Mouse (Mus musculus) lung, postnatal 36 days (tissue): ENCODE measurements around the gene Mapkapk5.
"Not testable (repeated sequence)": the region's sequence is repeated elsewhere in the genome, so short reads cannot be mapped to it uniquely, and the experiment has no call there.

ENCODE experiments used
- DNase-seq: peaks from one replicate; pipeline ENCODE4 v3.0.0; 2022; ENCODE audit warnings: mixed read lengths

Gene Mapkapk5

DNA sequence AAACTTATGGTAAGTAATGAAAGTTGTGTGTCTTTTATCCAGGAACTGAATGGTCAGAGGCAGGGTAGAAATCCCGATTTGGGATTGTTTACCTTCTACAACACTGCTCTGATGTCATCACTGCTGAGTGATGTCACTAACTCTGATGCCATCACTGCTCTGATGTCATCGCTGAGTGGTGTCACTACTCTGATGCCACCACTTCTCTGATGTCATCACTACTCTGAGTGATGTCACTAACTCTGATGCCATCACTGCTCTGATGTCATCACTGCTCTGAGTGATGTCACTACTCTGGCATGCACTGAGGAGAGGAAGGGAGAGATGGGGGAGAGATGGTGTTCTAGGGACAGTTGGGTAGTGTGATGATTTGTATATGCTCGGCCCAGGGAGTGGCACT, 16.7 kb upstream of the Mapkapk5 start:
- no peak for DNase-seq

DNA sequence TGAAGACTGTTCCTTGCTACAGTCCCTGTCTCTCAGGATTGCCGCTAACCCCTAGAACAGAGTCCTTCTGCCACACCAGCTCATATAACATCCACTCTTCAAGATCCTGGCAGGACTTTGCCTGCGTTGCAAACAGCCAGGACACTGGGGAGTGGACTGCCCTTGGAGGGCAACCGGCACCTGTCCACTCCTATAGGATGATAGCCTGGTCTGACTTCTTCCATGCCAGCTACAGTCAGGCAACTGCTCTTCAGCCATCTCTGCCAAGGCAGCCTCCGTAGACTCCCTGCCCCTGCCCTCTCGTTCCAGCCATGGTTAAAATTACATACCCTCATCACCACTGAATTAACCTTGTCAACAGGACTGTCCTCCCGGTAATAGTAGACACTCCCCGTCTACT, 3.5 kb upstream of the Mapkapk5 start:
- no peak for DNase-seq

DNA sequence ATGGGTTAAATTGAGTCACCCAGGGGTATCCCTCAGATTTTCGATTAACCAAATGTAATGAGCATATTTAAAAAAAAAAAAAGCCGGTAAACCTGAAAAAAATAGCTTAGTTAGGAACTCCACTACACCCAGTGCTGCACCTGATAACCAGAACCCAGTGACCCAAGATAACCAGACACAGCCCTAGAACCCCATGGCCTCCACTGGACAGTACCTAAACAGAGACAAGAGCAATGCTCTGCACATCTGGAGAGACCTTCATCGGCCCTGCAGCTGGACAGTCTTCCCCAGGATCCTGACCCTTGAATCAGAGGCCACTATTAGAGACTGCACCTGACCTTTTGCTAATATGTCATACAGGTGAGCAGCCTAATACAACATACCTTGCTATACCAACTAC, 1.4 kb upstream of the Mapkapk5 start:
- no peak for DNase-seq

DNA sequence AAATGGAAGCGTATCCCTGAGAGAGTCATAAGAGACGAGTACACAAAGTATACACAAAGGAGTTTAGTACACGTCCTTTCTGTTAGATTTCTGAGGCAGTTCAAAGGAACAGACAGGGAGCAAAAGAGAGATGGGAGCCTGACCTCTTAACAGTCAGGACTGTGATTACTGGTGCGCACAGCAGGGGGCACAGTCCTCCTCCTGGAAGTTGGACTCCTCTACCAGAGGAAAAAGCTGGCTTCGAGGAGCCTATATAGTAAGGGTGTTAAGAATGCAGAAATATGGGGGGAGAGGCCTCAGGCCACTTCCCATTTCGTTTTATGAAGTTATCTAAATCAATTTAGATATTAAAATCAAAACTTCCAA, 808 bp upstream of the Mapkapk5 start:
- DNase-seq = peak; percentile 75

DNA sequence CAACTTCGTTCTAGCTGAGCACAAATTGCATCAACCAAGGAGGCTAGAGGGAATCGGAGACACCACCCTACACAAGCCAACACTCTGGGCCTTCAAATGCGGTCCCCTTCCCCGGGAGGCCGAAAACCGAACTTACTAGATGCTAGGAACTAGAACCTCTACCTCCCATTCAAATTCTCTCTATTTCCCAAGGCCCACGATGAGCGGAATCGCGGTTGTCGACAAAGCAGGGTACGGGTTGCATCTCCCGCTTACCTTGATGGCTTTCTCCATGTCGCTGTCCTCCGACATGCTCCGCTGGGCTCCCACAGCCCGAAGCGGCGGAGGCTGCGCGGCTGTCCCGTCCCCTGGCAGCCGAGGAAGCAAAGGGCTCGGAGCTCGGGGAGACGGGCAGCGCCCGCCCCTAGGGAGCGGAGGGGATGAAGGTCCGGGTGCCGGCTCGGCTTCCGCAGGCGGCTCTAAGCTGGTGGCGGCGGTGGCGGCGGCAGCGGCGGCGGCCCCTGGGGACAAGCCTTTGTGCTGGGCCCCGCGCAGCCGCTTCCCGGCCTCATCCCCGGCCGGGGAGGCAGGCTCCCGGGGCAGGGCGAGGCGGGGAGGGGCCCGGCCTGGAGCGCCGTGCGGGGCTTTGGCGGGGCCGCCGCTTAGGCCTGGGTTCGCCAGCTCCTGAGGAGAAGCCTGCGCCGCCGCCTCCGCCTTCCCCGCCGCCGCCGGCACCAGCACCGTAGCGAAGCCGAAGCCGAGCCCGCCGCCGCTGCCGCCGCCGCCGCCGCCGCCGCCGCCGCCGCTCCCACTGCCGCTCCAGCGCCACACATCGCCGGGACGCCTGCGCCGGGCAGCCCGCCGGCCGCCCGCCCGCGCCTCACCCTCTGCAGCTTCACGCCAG, 554 bp downstream of the Mapkapk5 start, which contains the start of the genes Adam1a and Gm42878:
Gene Adam1a, minus strand, starts transcription at position 573 of the 883 bp plus-strand sequence.
Gene Gm42878, minus strand, starts transcription at position 573 of the 883 bp plus-strand sequence.
- DNase-seq = peak; percentile 21

DNA sequence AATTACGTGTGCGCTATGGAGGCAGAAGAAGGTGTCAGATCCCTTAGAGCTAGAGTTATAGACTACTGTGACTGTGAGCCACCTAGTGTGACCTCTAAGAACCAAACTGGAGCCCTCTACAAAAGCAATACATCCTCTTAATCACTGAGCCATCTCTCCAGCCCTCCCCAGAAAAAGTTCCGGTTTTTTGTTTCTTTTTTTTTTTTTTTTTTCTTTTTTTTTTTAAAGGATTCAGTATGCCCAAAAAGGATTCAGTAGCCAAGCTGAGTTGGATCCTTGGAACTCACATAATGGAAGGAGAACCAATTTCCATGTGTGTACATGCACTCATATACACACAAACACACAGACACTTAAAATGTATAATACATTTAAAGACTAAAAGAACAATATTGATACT, 2.3 kb downstream of the Mapkapk5 start:
- DNase-seq = no peak

DNA sequence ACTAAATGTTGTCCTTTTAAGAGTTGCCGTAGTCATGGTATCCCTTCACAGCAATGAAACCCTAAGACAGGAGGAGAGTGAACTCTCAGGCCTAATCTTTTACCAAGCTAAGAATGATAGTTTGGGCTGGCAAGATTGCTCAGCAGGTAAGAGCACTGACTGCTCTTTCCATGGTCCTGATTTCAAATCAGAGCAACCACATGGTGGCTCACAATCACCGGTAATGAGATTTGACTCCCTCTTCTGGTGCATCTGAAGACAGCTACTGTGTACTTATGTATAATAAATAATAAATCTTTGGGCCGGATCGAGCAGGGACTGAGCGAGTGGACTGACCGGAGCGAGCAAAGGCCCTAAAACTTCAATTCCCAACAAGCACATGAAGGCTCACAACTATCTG, 4.5 kb downstream of the Mapkapk5 start:
- no peak for DNase-seq

DNA sequence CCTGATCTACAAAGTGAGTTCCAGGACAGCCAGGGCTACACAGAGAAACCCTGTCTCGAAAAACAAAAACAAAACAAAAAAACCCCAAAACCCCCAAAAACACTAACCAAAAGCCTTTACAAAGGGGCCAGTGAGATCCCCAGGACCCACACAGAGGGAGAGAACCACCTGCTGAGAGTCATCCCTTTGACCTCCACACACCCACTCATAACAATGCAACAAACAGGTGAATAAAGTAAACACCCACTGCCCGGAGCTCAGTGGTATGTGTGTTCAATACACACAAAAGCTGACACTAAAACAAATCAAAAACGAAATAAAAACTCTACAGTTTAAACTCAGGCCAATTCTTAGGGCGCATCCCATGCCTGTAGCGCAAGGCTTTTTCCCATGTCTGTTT, 5.6 kb downstream of the Mapkapk5 start:
- DNase-seq = no peak

DNA sequence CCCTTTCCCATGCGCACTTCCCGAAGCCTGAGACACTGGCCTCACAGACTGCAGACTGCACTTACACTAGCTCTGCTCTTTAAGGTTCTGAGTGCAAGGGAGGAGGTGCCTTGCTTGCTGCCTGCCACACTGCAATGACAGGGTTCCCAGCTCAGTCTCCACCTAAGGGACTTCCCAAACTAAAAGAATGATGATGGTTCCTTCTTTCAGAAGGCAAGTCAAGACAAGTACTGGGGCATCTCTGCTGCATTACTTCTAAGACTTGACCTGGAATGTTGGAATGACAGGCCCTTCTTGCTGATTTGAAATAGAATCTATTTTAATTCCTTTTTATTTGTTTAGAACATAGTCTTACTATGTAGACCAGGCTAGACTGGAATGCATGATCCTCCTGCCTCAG, 8.1 kb downstream of the Mapkapk5 start:
- DNase-seq = no peak

DNA sequence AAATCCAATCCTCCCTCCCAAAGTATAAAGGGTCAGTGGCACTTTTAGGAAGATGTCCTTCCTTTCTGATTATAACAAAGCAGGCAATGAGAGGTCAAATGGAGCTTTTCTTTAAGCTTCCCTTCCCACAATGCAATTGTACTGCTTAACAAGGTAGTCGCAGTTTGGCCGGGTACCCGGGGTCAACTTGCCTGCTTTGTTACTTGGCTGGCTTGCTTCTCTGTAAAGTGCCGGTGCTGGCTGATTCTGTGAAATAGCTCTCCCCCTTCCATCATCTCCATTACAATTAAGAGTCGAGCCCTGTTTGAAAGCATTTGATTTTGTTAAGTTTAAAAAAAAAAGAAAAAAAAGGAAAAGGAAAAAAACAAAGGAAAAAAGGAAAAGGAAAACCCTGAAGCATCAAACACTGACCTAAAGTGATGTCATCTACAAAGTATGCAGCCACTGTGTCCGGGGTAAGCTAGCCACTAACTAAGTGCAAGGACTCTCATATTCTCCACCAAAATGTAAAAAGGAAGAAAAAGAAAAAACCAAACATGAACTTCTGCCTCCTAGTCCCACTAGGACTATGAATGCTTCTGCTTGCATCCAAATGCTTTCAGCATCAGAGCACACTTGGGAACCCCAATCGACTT, 8.7 kb downstream of the Mapkapk5 start:
- no peak for DNase-seq

DNA sequence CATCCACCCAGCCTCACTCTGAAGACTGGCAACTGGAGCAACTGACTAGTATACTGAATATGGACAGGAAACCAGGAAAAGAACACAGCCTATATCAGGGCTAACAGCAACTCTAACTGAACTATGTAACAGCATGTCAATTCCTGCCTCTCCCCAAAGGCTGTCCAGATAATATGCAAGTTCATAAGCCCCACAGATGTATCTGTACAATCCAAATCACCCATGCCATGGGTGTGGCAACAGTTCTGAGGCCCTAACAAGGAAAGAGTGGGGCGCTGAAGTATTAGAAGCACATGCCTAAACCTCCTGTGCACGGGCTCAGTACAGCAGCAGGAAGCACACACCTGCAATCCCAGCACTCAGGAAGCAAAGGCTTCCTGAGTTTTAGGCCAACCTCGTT, 10.6 kb downstream of the Mapkapk5 start:
- DNase-seq = no peak

DNA sequence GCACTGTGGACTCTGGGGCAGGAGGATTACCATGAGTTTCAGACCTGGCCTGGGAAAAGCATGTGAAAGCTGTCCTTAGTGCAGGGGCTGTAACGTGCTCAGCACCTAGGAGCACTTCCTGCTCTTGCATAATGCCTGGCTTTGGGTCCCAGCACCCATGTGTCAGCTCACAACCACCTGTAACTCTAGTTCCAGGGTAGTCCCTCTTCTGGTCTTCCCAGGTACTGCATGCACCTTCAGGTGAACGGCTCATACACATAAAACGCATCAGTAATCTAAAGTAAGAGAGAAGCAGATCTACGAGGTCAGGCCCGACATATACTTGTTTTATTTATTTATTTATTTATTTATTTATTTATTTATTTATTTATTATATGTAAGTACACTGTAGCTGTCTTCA, 11.2 kb downstream of the Mapkapk5 start:
- peak; percentile 30 for DNase-seq

DNA sequence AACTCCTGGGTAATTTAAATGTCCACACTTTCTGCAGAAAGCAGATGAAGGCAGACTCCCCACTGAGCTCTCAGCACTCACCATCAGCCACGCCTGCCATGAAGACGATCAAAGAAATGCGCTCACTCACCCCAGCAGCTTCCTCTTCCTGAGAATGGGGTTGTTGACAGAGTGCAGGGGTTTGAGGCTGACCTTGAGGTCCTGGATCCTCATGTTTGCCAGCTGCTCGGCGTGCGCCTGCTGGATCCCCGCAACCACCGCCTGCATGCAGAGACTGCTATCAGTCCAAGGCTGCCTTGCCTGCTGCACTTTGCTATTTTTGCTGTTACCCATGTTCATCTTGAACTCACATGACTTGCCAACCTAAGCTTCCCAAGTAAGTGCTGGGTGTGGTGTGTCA, 18.7 kb downstream of the Mapkapk5 start:
- peak; percentile 26 for DNase-seq

DNA sequence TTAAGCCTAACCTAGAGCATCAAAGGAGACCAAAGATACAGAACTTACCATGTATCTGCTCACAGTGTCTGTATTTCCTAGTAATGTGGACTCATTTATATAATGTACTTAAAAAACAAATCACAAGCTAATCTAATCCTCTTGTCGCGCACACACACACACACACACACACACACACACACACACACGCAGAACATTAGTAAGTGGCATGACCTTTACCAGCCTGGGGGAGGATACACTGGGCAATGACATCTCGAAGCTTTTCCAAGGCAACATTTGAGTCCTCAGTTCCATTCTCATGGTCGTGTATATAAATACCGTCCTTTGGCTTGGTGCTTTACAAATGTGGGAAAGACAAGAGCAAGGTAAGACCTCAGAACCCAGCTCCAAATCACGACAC, 19.2 kb downstream of the Mapkapk5 start:
- DNase-seq = no peak

DNA sequence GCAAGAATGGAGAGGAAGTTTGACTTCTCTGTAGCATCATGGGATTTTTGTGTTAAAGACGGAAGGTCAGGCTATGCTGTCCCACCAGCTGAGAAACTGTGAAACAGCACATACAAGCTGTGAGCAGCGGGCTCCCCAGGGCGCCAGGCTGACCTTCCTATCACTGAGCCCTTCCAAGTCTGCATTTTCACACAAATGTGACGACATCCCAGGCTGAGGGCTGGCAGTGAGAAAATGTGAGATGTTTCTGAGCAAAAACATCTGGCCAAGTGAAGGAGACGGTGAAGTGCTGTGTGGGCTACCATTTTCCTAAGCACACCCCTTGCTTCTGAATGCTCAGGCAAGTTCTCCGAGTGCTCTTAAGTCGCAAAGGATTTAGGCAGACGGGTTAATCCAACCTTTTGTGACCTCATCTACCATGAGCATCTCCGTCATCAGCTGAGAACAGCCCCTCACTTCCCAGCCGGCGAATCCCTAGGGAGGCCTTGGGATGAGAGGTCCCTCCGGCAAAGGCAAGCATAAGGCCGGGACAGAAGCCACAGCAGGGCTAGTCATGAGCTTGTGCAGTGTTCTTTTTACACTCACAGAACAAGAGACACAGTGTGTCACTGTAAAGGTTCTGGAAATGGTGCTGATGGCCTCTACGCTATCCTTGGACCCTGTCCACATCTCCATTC, 19.8 kb downstream of the Mapkapk5 start:
- DNase-seq = peak; percentile 28

DNA sequence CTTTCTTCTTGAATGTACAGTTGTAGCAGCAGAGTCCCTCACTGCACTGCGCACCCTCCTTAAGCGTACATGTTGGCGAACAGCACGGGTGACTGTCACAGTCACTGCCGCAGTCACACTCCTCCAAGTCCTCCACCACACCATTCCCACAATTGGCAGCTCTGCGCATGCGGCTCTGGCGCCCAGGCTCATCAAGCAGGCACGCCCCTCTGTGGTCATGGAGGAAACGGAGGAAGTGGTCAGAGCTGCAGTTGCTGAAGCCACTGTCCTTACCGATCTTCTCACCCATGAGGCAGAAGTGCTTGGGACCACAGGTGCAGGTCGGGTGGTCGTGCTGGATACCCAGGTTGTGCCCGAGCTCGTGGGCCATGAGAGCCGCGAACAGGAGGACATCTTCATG, 25.9 kb downstream of the Mapkapk5 start:
- not testable (repeated sequence) for DNase-seq

DNA sequence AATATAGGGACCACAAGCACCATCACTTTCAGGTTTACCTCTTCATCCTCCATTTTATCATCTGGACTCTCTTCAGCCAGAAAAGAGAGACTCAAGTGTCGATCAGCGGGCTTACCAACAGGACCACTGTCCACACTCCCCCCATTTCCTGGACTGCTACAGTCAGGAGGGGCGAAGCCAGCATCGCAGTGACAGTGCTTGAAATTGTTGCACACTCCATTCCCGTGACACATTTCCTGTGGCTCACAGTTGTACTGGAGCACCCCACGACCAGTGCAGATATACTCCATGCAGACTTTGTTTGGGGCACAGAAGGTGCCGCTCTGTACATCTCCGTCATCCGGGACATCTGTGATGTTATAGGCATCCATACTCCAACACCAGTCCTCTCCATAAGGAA, 26.7 kb downstream of the Mapkapk5 start:
- no peak for DNase-seq

DNA sequence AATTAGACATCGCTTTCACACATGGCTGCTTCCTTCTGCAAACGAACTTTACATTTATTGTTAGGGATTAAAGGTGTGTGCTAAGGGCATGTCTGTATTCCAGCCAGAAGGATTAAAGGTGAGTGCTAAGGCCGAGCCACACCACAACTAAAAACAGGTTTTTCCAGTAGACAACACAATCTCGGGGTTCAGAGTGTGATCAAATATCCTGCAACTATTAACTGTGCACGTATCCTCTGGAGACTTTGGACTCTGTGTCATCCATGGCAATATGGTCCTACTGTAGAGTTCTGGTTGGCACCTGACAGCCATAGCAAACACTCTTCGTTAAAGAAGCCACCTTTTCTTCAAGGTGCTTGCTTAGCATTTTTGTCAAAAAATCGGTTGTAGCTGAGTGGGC, 35.7 kb downstream of the Mapkapk5 start:
- no peak for DNase-seq

DNA sequence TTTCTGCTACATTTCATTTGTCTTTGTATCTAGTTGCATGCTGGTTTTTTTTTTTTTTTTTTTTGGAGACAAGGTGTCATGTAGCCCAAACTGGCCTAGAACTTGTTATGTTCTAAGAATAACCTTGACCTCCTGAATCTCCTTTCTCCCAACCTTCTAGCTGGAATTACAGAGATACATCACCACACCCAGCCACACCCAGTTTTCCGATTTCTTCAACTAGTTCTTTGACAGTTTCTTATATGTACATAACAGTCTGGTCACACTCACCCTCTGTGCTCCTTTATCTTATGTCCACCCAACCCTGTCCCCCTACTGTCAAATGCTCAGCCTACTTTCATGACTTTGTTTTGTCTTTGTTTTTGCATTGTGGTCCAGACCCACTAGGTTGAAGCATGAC, 38.9 kb downstream of the Mapkapk5 start:
- no peak for DNase-seq

DNA sequence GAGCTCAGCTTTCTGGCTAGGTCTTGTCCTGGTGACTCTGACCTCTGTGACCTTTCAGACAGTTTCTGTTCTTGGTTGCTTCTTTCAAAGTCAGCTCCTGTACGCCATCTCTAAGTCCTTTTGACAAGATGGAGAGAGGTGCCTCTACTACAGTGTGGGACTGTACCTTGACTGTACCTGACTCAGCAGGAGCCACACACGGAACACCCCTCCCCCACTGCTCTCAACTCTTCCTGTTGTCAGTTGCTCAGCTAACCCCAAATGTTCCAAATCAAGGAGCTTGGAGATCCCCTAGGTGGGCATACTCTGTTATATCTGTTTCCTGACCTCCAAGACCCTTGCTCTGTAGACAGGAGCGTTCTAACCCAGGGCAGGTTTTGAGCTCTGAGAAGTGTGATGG, 42.5 kb downstream of the Mapkapk5 start, which contains the start of gene Adam1b:
Gene Adam1b, minus strand, starts transcription at position 205 of the 400 bp plus-strand sequence.
- DNase-seq = no peak

DNA sequence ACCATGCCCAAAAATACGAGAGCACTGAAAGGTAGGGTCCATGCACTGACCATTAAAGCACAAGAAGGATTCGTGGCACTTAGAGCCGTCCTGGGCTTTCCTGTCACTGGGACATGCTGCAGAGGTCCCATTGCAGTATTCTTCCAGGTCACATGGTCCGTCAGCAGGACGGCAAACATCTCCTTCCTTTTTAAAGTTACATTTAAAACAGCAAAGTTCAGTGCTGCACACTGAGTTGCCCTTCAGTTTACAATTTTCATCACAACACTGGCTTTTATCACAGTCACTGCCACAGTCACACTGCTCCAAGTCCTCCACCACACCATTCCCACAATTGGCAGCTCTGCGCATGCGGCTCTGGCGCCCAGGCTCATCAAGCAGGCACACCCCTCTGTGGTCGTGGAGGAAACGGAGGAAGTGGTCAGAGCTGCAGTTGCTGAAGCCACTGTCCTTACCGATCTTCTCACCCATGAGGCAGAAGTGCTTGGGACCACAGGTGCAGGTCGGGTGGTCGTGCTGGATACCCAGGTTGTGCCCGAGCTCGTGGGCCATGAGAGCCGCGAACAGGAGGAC, 44.2 kb downstream of the Mapkapk5 start:
- peak; percentile 23 for DNase-seq

DNA sequence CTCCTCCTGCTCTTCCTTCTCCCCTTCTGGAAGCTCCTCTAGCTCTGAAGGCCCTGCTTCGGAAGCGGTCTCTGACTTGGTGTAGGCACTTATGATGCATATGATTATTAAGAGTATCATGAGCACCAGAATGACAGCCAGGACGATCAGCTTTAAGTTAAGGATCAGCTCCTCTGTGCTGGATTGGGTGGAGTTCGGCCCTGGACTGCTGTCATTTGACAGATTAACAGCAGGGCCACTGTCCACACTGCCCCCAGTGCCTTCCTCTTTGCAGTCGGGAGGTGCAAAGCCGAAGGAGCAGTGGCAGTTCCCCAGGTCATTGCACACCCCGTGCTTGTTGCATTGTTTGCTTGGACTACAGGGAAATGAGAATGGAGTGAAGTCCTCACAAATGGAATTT, 45.0 kb downstream of the Mapkapk5 start:
- DNase-seq = no peak

DNA sequence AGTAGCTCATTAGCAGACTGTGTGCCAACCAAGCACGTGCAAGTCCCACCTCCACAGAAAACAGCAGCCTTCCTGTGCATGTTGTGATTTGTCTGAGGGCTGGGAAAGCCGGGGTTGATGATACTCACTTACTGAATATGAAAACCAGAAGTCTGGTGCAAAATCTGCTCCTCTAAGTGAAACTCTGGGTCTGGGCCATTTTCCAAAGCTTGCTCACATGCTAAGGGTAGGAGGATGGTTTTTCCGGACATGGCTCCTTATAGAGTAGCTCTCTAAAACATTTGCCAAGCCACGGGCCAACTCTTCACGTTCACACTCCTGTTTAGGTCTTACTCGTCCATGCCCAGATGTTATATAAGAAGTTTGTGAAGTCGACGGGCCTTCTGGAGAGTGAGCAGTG, 52.4 kb downstream of the Mapkapk5 start:
- DNase-seq = no peak
